Mouse (Mus musculus): ENCODE data around the gene Rbks.
A peak's percentile ranks its signal among the peaks of the same experiment; 100 is the strongest.

Rbks gene

GRCm38 (mm10) chr5:31696971-31697643 is at the start of gene Rbks:
Rbks (minus strand) TSS chr5:31697627.
- DNase-seq (ENCODE audit: low read depth, low spot score), result no peak

GRCm38 (mm10) chr5:31742521-31743031 is 45.1 kb upstream of the Rbks start:
- no peak for DNase-seq (ENCODE audit: low read depth, low spot score)

DNA sequence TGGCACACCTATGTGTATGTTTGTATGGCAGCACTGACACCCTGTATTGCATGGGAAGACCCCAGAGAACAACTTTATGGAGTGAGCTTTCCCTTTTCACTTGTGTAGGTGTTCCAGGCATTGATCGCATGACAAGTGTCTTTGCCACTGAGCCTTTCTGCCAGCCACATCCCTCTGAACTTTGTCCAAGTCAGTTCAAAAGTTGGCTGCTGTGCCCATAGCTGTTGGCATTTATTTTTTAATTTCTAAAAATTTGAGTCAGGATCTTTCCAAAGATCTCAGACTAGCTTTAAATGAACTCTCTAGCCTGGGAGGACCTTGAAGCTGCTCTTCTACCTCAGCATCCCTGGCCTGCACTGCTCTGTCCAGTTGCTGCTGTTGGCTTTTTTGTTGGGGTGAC is 44.5 kb upstream of the Rbks start:
- no peak for DNase-seq (ENCODE audit: low read depth, low spot score)

- no peak for DNase-seq (ENCODE audit: low read depth, low spot score)
These were observed 35.4 kb upstream of the Rbks start for GRCm38 (mm10) chr5:31732644-31733338.

GRCm38 (mm10) chr5:31727456-31727855 is 30.0 kb upstream of the Rbks start:
- DNase-seq (ENCODE audit: low read depth, low spot score), result no peak

GRCm38 (mm10) chr5:31725885-31726284 is 28.5 kb upstream of the Rbks start:
- DNase-seq (ENCODE audit: low read depth, low spot score), result no peak

DNA sequence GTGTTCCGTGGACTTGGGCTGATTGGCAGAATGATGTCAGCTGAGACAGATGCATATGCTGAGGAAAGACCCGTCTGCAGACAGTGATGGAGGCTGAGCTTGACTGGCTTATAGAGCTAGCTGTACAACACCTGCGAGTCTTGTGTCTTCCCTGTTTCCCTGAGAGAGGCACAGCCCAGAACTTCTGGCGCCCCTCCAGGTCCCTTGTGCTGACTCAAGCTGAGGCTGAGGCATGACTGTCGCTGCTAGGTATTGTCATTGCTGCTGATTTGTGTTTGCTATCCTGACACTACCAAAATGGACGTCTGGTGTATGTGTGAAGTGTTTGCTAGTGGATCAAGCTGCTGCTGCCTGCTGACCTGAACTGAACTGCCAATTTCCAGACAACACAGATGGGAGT is 27.1 kb upstream of the Rbks start:
- no peak for DNase-seq (ENCODE audit: low read depth, low spot score)

DNA sequence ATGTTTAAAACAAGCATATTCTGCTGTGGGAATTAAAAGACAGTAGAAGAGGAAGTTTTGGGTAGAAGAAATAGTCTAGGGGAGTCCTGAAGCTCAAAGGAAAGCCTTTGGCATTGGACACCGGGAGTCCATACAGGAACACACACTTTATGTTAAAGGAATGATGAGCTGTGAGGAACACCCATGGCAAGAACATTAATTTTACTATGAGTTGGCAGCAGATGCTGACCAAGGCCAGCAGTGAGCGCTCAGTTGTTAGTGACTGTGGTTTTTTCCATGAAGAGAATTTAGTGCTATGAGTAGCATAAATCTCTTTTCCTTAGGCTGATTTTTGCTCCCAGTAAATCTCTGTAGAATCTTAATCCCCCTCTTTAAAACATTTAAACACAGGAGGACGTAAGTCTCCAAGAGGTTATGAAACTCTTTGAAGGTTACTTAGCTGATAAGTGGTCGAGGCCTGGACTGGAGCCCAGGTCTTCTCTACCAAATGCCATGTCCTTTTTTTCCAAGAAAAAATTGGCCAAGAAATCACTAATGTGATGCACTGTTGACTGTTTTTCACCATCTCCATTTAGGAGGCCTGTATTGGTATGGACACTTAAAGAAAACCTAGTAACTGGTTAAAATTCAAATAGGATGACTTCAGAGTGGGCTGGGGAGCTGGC is 18.2 kb upstream of the Rbks start:
- DNase-seq (ENCODE audit: low read depth, low spot score), result no peak

- no peak for DNase-seq (ENCODE audit: low read depth, low spot score)
These were observed 16.4 kb upstream of the Rbks start for GRCm38 (mm10) chr5:31713841-31714264.

DNA sequence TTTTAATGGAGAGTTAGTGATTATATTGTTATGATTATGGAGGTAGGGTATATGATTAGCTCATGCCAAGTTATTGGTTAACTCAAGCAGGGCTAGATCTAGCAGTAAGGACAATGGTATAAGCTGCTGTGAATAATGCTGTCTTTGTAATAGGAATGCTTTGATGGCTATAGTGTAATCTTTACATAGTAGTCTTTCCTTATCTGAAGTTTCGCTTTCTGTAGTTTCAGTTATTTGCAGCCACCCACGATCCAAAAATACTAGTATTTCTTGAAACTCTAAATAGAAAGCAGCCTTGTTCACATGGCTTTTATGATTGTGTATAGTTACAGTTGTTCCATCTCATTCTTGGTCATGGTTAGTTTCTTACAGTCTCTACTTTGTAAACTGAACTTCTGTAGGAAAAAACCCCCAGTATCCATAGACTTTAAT is 15.9 kb upstream of the Rbks start:
- DNase-seq (ENCODE audit: low read depth, low spot score), result no peak

- no peak for DNase-seq (ENCODE audit: low read depth, low spot score)
These were observed 12.0 kb upstream of the Rbks start for GRCm38 (mm10) chr5:31709389-31709788.

DNA sequence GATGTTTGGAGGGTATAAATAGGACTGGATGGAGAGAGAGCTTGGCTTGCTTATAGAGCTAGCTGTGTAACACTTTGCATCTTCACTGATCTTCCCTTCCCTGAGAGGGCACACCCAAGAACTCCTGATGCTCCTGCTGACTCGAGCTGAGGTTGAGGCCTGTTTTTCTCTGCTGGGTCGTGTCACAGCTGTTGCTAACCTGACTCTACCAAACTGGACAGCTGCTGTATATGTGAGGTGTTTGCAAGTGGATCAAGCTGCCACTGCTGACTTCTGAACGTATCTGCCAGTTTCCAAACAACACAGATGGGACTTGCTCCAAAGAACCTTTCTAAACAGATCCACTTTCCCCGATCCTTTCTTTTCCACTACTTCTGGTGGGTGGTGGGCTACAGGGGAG is 9.4 kb upstream of the Rbks start:
- DNase-seq (ENCODE audit: low read depth, low spot score), result no peak

DNA sequence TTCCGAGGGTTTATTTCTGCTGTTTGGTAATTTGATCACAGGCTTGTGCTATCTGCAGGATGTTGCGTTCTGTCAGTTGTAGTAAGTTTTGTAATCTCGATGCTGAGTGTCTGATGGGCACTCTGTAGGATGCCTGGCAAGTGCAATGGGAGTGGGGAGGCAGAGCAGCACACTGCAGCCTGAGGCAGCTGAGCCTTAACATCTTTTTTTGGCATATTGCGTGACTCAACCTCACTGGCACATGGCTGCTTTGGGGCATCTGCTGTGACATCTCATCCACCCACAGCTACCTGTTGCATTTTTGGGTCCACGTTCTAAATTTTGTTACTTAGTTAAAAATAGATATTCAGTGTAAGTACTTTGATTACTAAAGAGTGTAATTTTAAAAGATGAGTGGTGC is 7.5 kb upstream of the Rbks start:
- DNase-seq (ENCODE audit: low read depth, low spot score), result peak; percentile 83

- DNase-seq (ENCODE audit: low read depth, low spot score), result no peak
These were observed 2.0 kb upstream of the Rbks start for GRCm38 (mm10) chr5:31699397-31699796.

DNA sequence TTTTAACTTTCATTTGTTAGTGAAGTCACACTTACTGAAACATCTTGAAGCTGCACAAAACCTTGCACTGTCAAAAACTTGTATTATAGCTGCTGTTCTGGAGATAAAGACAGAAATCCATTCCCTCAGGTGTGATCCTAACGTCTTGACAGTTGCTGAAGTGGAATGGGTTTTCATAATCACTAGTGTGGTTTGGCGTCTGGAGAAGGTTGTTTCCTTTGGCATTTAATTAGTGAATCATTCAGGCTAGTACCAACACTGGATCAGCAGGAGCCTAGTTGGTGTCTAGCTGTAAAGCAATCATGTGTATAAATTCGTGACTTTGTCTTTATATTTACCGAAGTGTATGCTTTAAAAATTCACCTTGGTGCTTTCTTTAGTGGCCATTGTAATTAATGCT is 1.5 kb upstream of the Rbks start:
- no peak for DNase-seq (ENCODE audit: low read depth, low spot score)

DNA sequence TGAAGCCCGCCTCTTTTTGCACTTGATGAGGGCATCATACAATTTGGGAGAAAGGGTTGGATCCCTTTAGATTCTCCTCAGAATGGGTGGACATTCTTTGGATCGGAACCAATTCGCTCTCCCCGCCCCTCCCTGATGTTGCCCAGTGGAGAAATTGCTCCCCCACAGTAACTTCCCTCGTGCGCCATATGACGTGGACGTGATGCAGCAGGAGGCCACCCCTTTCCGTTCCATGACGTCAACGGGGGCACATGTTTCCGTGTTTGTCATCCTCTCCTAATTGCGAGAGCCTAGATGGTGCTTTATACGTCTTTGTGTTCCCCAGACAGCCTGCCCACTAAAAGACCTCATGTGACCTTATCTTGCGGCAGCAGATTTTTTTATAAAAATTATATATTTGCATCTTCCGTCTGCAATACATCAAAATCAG is 885 bp upstream of the Rbks start:
- peak; percentile 86 for DNase-seq (ENCODE audit: low read depth, low spot score)

- peak; percentile 82 for DNase-seq (ENCODE audit: low read depth, low spot score)
These were observed 343 bp upstream of the Rbks start, which contains the start of gene Babam2 for GRCm38 (mm10) chr5:31697644-31698296. Babam2 (plus strand) TSS chr5:31697684.

- no peak for DNase-seq (ENCODE audit: low read depth, low spot score)
These were observed 4.2 kb downstream of the Rbks start for GRCm38 (mm10) chr5:31693191-31693590.

DNA sequence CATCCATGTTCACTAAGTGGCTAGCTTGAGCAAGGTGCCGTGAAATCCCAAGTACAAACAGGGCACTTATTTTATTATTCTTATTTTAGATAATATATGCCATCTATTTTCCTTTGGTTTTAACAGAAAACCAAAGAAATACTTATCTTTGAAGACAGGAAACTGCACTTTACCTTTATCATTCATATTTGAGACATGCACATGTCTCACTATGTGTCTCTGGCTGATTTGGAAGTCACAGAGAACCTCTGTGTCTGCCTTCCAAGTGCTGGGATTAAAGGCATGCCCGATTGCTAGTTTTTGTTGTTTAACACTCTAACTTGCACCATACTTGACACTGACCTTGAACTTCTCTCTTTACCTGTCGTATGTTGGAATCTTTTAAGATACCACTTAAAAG is 9.5 kb downstream of the Rbks start:
- no peak for DNase-seq (ENCODE audit: low read depth, low spot score)

- no peak for DNase-seq (ENCODE audit: low read depth, low spot score)
These were observed 11.4 kb downstream of the Rbks start for GRCm38 (mm10) chr5:31686040-31686439.

DNA sequence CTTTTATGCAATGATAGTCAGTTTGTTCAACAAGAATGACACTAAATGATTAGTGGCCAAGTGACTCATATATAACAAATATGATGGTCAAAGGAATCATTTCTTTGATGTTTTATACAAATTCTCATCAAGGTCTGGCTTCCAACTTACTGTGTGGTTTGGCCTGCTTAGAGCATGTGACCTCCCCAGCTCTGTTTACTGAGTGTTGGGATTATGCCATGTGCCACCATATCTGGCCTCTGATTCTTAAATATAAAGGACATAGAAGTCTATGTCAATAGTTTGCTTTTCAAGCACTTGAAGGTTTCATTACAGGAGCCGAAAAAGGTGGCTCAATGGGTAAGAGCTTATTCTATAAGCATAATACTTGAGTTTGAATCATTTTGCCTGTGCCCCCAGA is 15.1 kb downstream of the Rbks start:
- no peak for DNase-seq (ENCODE audit: low read depth, low spot score)

GRCm38 (mm10) chr5:31680183-31680582 is 17.2 kb downstream of the Rbks start:
- DNase-seq (ENCODE audit: low read depth, low spot score), result no peak
